Mouse (Mus musculus): ENCODE results near the gene Ankrd28. TPM values are rescaled to one million over a fixed set of nuclear protein-coding genes. Genes with fewer than 3 reads are reported as not detected.
A peak's percentile ranks its signal among the peaks of the same experiment; 100 is the strongest.

The Ankrd28 gene
- polyA plus RNA-seq, 1 experiment from 2014 or later: 3.2 TPM

DNA sequence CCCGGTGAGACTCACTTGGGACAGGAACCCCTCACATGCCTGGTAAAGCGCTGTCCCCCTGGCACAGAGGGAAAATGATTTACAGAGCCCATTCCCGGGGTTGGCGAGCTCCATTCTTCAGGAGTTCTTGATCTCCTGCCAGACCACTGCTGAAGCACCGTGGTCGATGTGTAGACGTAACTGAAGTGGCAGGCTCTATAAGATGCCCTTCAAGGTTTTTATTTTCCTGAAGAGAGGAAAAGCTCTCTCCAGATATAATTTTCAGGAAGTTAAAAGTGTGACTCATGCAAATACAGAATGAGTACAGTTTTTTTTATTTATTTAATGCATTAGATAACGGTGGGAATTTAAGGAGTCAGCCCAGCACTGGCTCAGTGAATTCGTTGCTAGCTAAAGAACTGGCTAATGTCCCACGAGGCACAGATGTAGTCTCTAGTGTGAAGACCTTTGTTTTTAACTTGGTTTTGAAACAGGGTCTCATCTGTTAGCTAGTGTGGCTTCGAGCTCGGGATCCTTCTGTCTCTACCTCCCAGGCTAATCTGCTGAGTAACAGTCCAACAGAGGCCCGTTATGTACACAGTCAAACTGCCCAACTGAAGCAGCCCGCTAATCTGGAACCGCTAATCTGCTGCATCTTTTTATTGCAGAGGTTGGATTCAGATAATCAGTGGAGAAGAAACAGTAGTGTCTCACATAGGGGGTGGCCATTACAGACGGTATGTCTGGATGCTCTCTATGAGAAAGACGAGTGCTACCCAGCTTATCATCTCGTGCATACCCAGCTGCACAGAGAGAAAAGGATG lies 166.2 kb downstream of the Ankrd28 start:
- no peaks in the 10 kb centered on the region for H3K27me3 ChIP-seq (ENCODE audit: insufficient read depth, low read length)
- 48% methylated on average over 18 of the region's 18 CpGs for WGBS (ENCODE audit: insufficient replicate concordance)
- no peak for DNase-seq
- peak overlapping the region; percentile 39 for H3K27ac ChIP-seq (ENCODE audit: low read depth)
- H3K9me3 ChIP-seq (ENCODE audit: low read length): no peaks in the 10 kb centered on the region
- ATAC-seq: no peak
- H3K4me1 ChIP-seq (ENCODE audit: insufficient read depth): peaks cover 55% of the 10 kb centered on the region
- peaks cover 9% of the 10 kb centered on the region for H3K36me3 ChIP-seq (replicated peaks; ENCODE audit: insufficient read depth, low read length)
- TF ChIP-seq CTCF (IDR thresholded peaks at IDR 0.05; ENCODE audit: low read depth) (no peak), EP300 (IDR thresholded peaks at IDR 0.05; ENCODE audit: low read depth) (no peak)
- no peak overlapping the region for H3K9ac ChIP-seq (replicated peaks)
- H3K4me2 ChIP-seq (ENCODE audit: low read depth, low read length): peak overlapping the region; percentile 38; the same call in 1 of the 2 replicates
- no peak overlapping the region for H3K4me3 ChIP-seq (ENCODE audit: low read depth, low read length)

DNA sequence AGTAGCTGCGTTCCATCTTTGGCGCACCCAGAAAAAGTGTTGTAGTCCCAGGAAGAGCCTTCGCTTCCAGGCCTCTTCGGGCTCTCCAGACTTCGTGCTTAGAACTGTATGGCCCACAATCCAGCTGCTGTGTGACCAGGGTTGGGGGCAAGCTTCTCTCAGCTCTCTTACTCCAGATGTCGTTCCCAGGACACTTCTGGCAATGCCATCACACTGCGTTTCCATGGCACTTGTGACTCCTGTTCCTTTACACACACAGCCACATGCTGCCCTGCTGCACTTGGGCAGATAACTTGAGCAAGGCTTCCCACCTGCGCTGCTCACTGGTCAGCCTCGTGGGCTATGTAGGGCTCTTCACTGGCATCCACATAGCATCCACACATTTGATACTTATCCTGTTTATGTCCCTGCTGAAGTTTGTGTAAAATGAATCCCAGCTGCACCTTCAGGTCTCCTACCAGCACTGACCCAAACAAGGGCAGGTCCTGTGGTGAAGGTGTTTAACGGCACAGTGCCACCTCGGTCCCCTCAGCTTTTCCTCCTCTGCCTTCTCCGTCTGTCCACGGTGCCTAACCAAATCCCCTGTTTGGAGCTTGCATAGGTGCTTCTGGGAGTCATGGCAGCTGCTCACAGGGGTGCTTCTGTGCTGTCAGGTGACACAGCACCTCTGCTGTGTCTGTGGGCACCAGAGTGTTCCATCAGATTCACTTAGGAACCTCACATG lies 166.9 kb downstream of the Ankrd28 start:
- Histone ChIP-seq H3K9me3 (ENCODE audit: low read length) (no peaks in the 10 kb centered on the region), H3K36me3 (replicated peaks; ENCODE audit: insufficient read depth, low read length) (peaks cover 8% of the 10 kb centered on the region), H3K27me3 (ENCODE audit: insufficient read depth, low read length) (no peaks in the 10 kb centered on the region), H3K4me2 (ENCODE audit: low read depth, low read length) (no peak overlapping the region), H3K9ac (replicated peaks) (no peak overlapping the region), H3K4me3 (ENCODE audit: low read depth, low read length) (no peak overlapping the region), H3K4me1 (ENCODE audit: insufficient read depth) (peaks cover 49% of the 10 kb centered on the region), H3K27ac (ENCODE audit: low read depth) (0 out of 2 replicates have a peak overlapping the region, but pooled peaks have one; percentile 76)
- ATAC-seq (no peak), DNase-seq (no peak)
- TF ChIP-seq CTCF (IDR thresholded peaks at IDR 0.05; ENCODE audit: low read depth) (no peak), EP300 (IDR thresholded peaks at IDR 0.05; ENCODE audit: low read depth) (no peak)
- 82% methylated on average over 13 of the region's 13 CpGs for WGBS (ENCODE audit: insufficient replicate concordance)

DNA sequence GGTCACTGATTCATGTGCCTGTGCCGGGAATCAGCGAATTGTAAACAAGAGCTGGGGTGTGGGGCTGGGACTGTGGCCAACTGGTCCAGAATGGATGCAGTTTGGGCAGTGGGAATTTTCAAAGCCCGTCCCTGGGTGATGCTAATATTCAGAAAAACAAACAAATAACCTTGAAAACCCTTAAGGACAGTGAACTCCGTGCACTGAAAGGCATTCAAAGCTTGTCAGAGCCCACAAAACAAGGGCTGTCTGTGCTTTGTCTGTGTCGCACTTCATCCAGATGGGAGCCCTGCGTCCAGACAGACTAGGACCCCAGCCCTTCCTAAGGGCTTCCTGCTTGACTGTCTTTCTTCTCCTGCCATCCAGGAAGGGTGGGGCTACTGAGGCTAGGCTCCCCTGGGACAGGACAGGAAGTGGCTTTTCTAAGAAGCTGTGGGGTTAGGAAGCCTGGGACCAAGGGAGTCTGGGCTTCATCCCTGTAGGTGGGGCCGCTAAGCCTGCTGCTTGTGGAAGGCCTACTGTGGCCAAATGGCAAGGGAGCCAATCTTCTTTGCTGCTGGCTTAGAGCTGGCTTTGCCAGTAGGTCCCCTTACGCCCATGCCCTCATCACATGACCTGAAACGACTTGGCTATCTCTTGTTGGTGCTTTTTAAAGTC lies 167.8 kb downstream of the Ankrd28 start:
- Histone ChIP-seq H3K4me2 (ENCODE audit: low read depth, low read length) (peak overlapping the region; percentile 77; the same call in 1 of the 2 replicates), H3K4me1 (ENCODE audit: insufficient read depth) (peaks cover 44% of the 10 kb centered on the region), H3K4me3 (ENCODE audit: low read depth, low read length) (no peak overlapping the region), H3K9me3 (ENCODE audit: low read length) (no peaks in the 10 kb centered on the region), H3K36me3 (replicated peaks; ENCODE audit: insufficient read depth, low read length) (peaks cover 8% of the 10 kb centered on the region), H3K27ac (ENCODE audit: low read depth) (peak overlapping the region; percentile 76), H3K9ac (replicated peaks) (no peak overlapping the region), H3K27me3 (ENCODE audit: insufficient read depth, low read length) (no peaks in the 10 kb centered on the region)
- DNase-seq: peak; percentile 38
- TF ChIP-seq EP300 (IDR thresholded peaks at IDR 0.05; ENCODE audit: low read depth) (0 out of 2 replicates have a peak, but pooled peaks have one; percentile 11), CTCF (IDR thresholded peaks at IDR 0.05; ENCODE audit: low read depth) (no peak)
- ATAC-seq: peak; percentile 7
- WGBS (ENCODE audit: insufficient replicate concordance): 35% methylated on average over 9 of the region's 9 CpGs

DNA sequence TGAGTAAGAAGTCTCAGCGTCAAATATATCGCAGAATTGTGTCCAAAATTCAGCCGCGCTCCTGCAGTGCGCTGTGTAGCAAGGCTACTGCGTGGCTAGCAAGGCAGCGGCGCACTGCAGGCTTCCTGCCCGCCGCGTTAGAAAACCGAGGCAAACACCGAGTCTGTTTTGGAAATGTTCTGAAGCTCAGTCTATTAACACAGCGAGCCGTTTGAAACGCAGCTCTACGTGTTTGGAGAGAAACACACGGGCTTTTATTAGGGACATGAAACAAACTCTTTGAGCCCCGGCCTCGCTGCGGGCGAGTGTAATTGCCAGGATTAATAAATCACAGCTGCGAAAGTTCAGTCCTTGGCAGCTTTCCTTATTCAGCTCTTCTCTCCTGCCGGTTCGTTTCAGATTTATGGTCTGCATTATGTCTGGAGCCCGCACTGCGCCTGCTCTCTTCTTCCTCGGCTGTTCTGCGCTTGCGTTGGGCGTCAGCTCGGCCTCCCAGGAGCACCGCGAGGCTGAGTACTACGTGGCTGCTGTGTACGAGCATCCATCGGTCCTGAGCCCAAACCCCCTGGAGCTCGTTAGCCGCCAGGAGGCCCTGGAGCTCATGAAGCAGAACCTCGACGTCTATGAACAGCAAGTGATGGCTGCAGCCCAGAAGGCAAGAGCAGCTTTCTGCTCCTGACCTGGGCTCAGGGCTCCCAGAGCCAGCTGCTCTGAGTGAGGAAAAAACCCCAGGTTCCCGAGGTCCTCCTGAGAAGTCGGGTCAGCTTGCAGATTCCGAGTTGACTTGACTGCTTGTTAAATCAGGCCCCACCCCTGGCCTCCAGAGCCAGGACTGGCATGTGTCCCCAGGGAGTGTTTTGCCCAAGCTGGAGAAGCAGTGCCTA lies 168.5 kb downstream of the Ankrd28 start:
- Histone ChIP-seq H3K9me3 (ENCODE audit: low read length) (no peaks in the 10 kb centered on the region), H3K27ac (ENCODE audit: low read depth) (peak overlapping the region; percentile 76), H3K36me3 (replicated peaks; ENCODE audit: insufficient read depth, low read length) (peaks cover 5% of the 10 kb centered on the region), H3K4me2 (ENCODE audit: low read depth, low read length) (peak overlapping the region; percentile 77), H3K4me3 (ENCODE audit: low read depth, low read length) (peak overlapping the region; percentile 43), H3K27me3 (ENCODE audit: insufficient read depth, low read length) (no peaks in the 10 kb centered on the region), H3K9ac (replicated peaks) (peak overlapping the region; percentile 57), H3K4me1 (ENCODE audit: insufficient read depth) (peaks cover 49% of the 10 kb centered on the region)
- DNase-seq (peak; percentile 70), ATAC-seq (peak; percentile 83)
- TF ChIP-seq EP300 (IDR thresholded peaks at IDR 0.05; ENCODE audit: low read depth) (no peak), CTCF (IDR thresholded peaks at IDR 0.05; ENCODE audit: low read depth) (peak; percentile 32)
- WGBS (ENCODE audit: insufficient replicate concordance): 12% methylated on average over 44 of the region's 44 CpGs

DNA sequence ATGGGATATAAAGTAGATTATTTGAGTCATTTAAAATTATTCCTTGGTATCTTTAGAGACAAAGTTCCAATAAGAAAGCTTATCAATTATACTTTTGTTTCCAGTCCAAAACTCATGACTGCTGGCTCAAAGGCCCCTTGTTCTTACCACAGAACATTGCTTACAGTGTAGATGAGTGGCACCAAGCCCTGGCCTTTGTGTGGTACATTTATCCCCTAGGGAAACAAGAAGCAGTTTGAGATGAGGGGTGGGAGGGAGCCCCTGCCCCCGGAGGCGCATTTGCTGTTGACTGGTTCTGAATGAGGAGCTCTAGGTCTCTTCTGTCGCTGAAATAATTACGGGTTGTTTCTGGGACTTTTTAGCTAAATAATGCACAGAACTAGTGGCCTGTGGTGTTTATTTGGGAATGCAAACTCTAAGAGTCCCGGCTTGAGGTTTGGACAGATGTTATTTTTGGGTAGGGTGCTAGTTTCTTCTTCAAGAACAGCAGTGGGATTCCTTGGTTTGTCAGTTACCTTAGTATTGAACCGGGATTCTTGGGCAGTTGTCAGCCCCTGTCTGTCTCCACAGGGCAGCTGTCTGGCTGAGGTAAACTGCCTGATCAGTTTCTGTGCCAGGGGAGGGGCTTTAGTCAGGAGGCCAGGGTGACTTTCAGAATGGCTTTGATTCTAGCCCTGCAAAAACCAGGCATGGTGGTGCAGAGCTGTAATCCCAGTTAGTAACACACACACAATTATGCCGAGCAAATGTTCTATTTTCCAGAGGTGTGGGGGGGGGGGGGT lies 169.9 kb downstream of the Ankrd28 start:
- no peaks in the 10 kb centered on the region for H3K9me3 ChIP-seq (ENCODE audit: low read length)
- WGBS (ENCODE audit: insufficient replicate concordance): 72% methylated on average over 7 of the region's 7 CpGs
- H3K4me1 ChIP-seq (ENCODE audit: insufficient read depth): peaks cover 49% of the 10 kb centered on the region
- no peak overlapping the region for H3K4me2 ChIP-seq (ENCODE audit: low read depth, low read length)
- DNase-seq (no peak), ATAC-seq (no peak)
- H3K36me3 ChIP-seq (replicated peaks; ENCODE audit: insufficient read depth, low read length): no peaks in the 10 kb centered on the region; the same call in 1 of the 2 replicates
- TF ChIP-seq CTCF (IDR thresholded peaks at IDR 0.05; ENCODE audit: low read depth): no peak
- TF ChIP-seq EP300 (IDR thresholded peaks at IDR 0.05; ENCODE audit: low read depth): no peak
- H3K27ac ChIP-seq (ENCODE audit: low read depth): no peak overlapping the region
- H3K4me3 ChIP-seq (ENCODE audit: low read depth, low read length): no peak overlapping the region
- no peaks in the 10 kb centered on the region for H3K27me3 ChIP-seq (ENCODE audit: insufficient read depth, low read length)
- H3K9ac ChIP-seq (replicated peaks): peak overlapping the region; percentile 3; the same call in 1 of the 2 replicates

Data from liver, postnatal 0 days (tissue).